7 mouse cellular contexts compared by ENCODE assay signal in genomic region chr9:108517931-108518332, GRCm38 (mm10). TPM values are rescaled to one million over a fixed set of nuclear protein-coding genes. Genes with fewer than 3 reads are reported as not detected.
A peak's percentile ranks its signal among the peaks of the same experiment; 100 is the strongest.
DNase-seq lines count a peak whose midpoint lies in the region; ATAC-seq and TF ChIP-seq lines count a peak whose summit lies in the region.

No protein-coding gene starts in this region.

- H3K9me3 ChIP-seq in neural tube, embryonic 11.5 days (ENCODE audit: control insufficient read depth, low read length), result no peaks in the 10 kb centered on the region
- no peaks in the 10 kb centered on the region for H3K9me3 ChIP-seq in forebrain, embryonic 16.5 days (ENCODE audit: control insufficient read depth, low read length)

- H3K4me2 ChIP-seq in neural tube, embryonic 11.5 days (ENCODE audit: low read depth), result peak overlapping the region; percentile 64
- H3K4me2 ChIP-seq in forebrain, embryonic 16.5 days (ENCODE audit: low read length), result peak overlapping the region; percentile 84
- H3K4me2 ChIP-seq in myocyte (ENCODE audit: low read depth), result peak overlapping the region; percentile 79

- H3ac ChIP-seq in myocyte (ENCODE audit: control insufficient read depth, insufficient read length), result peak overlapping the region; percentile 97

- WGBS in neural tube, embryonic 11.5 days, result 0% methylated on average over 13 of the region's 13 CpGs
- WGBS in forebrain, embryonic 16.5 days, result under 1% methylated on average over 13 of the region's 13 CpGs

- peaks cover 14% of the 10 kb centered on the region for H3K36me3 ChIP-seq in neural tube, embryonic 11.5 days (ENCODE audit: control insufficient read depth, insufficient read depth, low read length)
- H3K36me3 ChIP-seq in forebrain, embryonic 16.5 days (ENCODE audit: control insufficient read depth, insufficient read depth), result peaks cover 16% of the 10 kb centered on the region
- H3K36me3 ChIP-seq in myocyte (ENCODE audit: control insufficient read depth, insufficient read depth), result peaks cover 17% of the 10 kb centered on the region

- H3K9ac ChIP-seq in neural tube, embryonic 11.5 days (ENCODE audit: low read length), result peak overlapping the region; percentile 99
- peak overlapping the region; percentile 95 for H3K9ac ChIP-seq in forebrain, embryonic 16.5 days (replicated peaks; ENCODE audit: low read depth, low read length)

- ATAC-seq in neural tube, embryonic 11.5 days (ENCODE audit: insufficient read depth, low FRiP score, low TSS enrichment), result peak; percentile 49
- peak; percentile 8 for ATAC-seq in forebrain, embryonic 16.5 days

- H3K27ac ChIP-seq in neural tube, embryonic 11.5 days (ENCODE audit: low read depth, low read length), result peak overlapping the region; percentile 99
- H3K27ac ChIP-seq in bone marrow macrophage, adult 2 months (ENCODE audit: insufficient read depth, low read depth, low read length), result peak overlapping the region; percentile 71
- H3K27ac ChIP-seq in forebrain, embryonic 16.5 days (ENCODE audit: low read length), result peak overlapping the region; percentile 100

- no peak for TF ChIP-seq CTCF in bone marrow macrophage, adult 2 months (IDR thresholded peaks at IDR 0.05; ENCODE audit: low read depth, low read length)

- peaks cover 52% of the 10 kb centered on the region for H3K79me2 ChIP-seq in myocyte (ENCODE audit: control insufficient read depth, insufficient read depth)

- H3K4me1 ChIP-seq in neural tube, embryonic 11.5 days (ENCODE audit: control insufficient read depth, insufficient read depth, low read length), result peaks cover 13% of the 10 kb centered on the region; the same call in 1 of the 2 replicates
- H3K4me1 ChIP-seq in bone marrow macrophage, adult 2 months (ENCODE audit: control insufficient read depth, insufficient read depth, low read length), result peaks cover 16% of the 10 kb centered on the region
- H3K4me1 ChIP-seq in forebrain, embryonic 16.5 days (replicated peaks; ENCODE audit: control insufficient read depth, insufficient read depth, low read length), result peaks cover 32% of the 10 kb centered on the region

- no peak for DNase-seq in neural tube, embryonic 11.5 days (ENCODE audit: low spot score)
- DNase-seq in neural tube, embryonic 10.5 days (ENCODE audit: extremely low spot score, low spot score), result no peak
- peak; percentile 53 to 71 for DNase-seq in left cerebral cortex, postnatal 25 days (ENCODE audit: low spot score in 2 of 2)
- no peak for DNase-seq in spleen, postnatal 14 days (ENCODE audit: low spot score in 2 of 2)

- intact Hi-C loops in left cerebral cortex, postnatal 25 days (cut with DNase I), result no loop called here

- H3K27me3 ChIP-seq in neural tube, embryonic 11.5 days (ENCODE audit: control insufficient read depth, insufficient read depth, low read length), result no peaks in the 10 kb centered on the region
- H3K27me3 ChIP-seq in forebrain, embryonic 16.5 days (replicated peaks; ENCODE audit: control insufficient read depth, insufficient read depth, low read length), result no peaks in the 10 kb centered on the region
- H3K27me3 ChIP-seq in myocyte (ENCODE audit: control insufficient read depth, insufficient read depth, insufficient read length), result no peaks in the 10 kb centered on the region

- peak overlapping the region; percentile 91 for H3K4me3 ChIP-seq in neural tube, embryonic 11.5 days (ENCODE audit: low read depth, low read length)
- H3K4me3 ChIP-seq in bone marrow macrophage, adult 2 months (ENCODE audit: insufficient read depth, low read length), result peak overlapping the region; percentile 67
- peak overlapping the region; percentile 95 for H3K4me3 ChIP-seq in forebrain, embryonic 16.5 days (replicated peaks; ENCODE audit: low read length)
- peak overlapping the region; percentile 73 for H3K4me3 ChIP-seq in myocyte

- TF ChIP-seq POLR2A in bone marrow macrophage, adult 2 months (IDR thresholded peaks at IDR 0.05; ENCODE audit: borderline replicate concordance, low read depth, low read length), result no peak
- TF ChIP-seq POLR2A in myocyte (IDR thresholded peaks at IDR 0.05; ENCODE audit: insufficient read length, low read depth), result no peak

TF ChIP-seq in myocyte, 11 proteins besides CTCF, POLR2A, EP300 and RAD21:
- no peak for TF ChIP-seq REST (IDR thresholded peaks at IDR 0.05; ENCODE audit: insufficient read depth, insufficient read length)
- no peak for TF ChIP-seq CEBPB (IDR thresholded peaks at IDR 0.05; ENCODE audit: insufficient read depth, poor library complexity, severe bottlenecking)
- TF ChIP-seq USF1 (IDR thresholded peaks at IDR 0.05; ENCODE audit: low read depth), result no peak
- TF ChIP-seq SRF (IDR thresholded peaks at IDR 0.05; ENCODE audit: control insufficient read depth, insufficient read length, low read depth), result no peak
- TF ChIP-seq MYOG (IDR thresholded peaks at IDR 0.05; ENCODE audit: control insufficient read depth in 1 of 3, insufficient read depth in 1 of 3, insufficient read length in 2 of 3, low read depth in 2 of 3), result no peak
- TF ChIP-seq MYOD1 (IDR thresholded peaks at IDR 0.05; ENCODE audit: control insufficient read depth in 1 of 3, insufficient read length in 2 of 3, low read depth in 2 of 3), result no peak
- TF ChIP-seq TCF3 (IDR thresholded peaks at IDR 0.05; ENCODE audit: insufficient read length, low read depth), result no peak
- TF ChIP-seq TCF12 (IDR thresholded peaks at IDR 0.05; ENCODE audit: insufficient read depth, poor library complexity, severe bottlenecking), result no peak
- TF ChIP-seq MAX (IDR thresholded peaks at IDR 0.05; ENCODE audit: low read depth), result no peak
- no peak for TF ChIP-seq POLR2AphosphoS2 (IDR thresholded peaks at IDR 0.05; ENCODE audit: insufficient read length, low read depth)
- no peak for TF ChIP-seq E2F4 (IDR thresholded peaks at IDR 0.05; ENCODE audit: insufficient read depth)

RNA-seq across cellular contexts. Expression of gene Qrich1, which starts 1.3 kb away (rescaled TPM):
- 164 and 169 TPM in 2 replicates for polyA plus RNA-seq in neural tube, embryonic 11.5 days (2014; fragmentation: Nextera tagmentation; extraction: Ambion mirVana)
- polyA plus RNA-seq in bone marrow macrophage, adult 2 months (2012; ENCODE audit: insufficient read depth, insufficient read length, missing spikeins), result 73.6 and 80.9 TPM in 2 replicates
- polyA plus RNA-seq in forebrain, embryonic 16.5 days (2015; fragmentation: Nextera tagmentation; extraction: Ambion mirVana), result 152 and 164 TPM in 2 replicates
- total RNA-seq in left cerebral cortex, postnatal 25 days (2021), result 100 to 1,000 TPM; 136 to 141 TPM
- 44.0 TPM for polyA plus RNA-seq in myocyte (2012; fragmentation: generic; extraction: Trizol)

RNA-seq across cellular contexts. Expression of gene Qars, which starts 10.4 kb away (rescaled TPM):
- 120 and 129 TPM in 2 replicates for polyA plus RNA-seq in neural tube, embryonic 11.5 days (2014; fragmentation: Nextera tagmentation; extraction: Ambion mirVana)
- 165 and 180 TPM in 2 replicates for polyA plus RNA-seq in bone marrow macrophage, adult 2 months (2012; ENCODE audit: insufficient read depth, insufficient read length, missing spikeins)
- 69.1 and 71.5 TPM in 2 replicates for polyA plus RNA-seq in forebrain, embryonic 16.5 days (2015; fragmentation: Nextera tagmentation; extraction: Ambion mirVana)
- total RNA-seq in left cerebral cortex, postnatal 25 days (2021), result 10 to 100 TPM; 75.3 to 84.4 TPM
- polyA plus RNA-seq in myocyte (2012; fragmentation: generic; extraction: Trizol), result 168 TPM

RNA-seq across cellular contexts. Expression of gene Usp19, which starts 27.5 kb away (rescaled TPM):
- 73.8 and 79.9 TPM in 2 replicates for polyA plus RNA-seq in neural tube, embryonic 11.5 days (2014; fragmentation: Nextera tagmentation; extraction: Ambion mirVana)
- 86.8 and 87.1 TPM in 2 replicates for polyA plus RNA-seq in bone marrow macrophage, adult 2 months (2012; ENCODE audit: insufficient read depth, insufficient read length, missing spikeins)
- polyA plus RNA-seq in forebrain, embryonic 16.5 days (2015; fragmentation: Nextera tagmentation; extraction: Ambion mirVana), result 85.9 and 91.5 TPM in 2 replicates
- total RNA-seq in left cerebral cortex, postnatal 25 days (2021), result 100 to 1,000 TPM; 143 to 147 TPM
- 86.6 TPM for polyA plus RNA-seq in myocyte (2012; fragmentation: generic; extraction: Trizol)

RNA-seq across cellular contexts. Expression of gene Lamb2, which starts 38.4 kb away (rescaled TPM):
- polyA plus RNA-seq in neural tube, embryonic 11.5 days (2014; fragmentation: Nextera tagmentation; extraction: Ambion mirVana), result 17.2 and 18.1 TPM in 2 replicates
- 2.7 and 3.4 TPM in 2 replicates for polyA plus RNA-seq in bone marrow macrophage, adult 2 months (2012; ENCODE audit: insufficient read depth, insufficient read length, missing spikeins)
- 17.6 and 23.4 TPM in 2 replicates for polyA plus RNA-seq in forebrain, embryonic 16.5 days (2015; fragmentation: Nextera tagmentation; extraction: Ambion mirVana)
- total RNA-seq in left cerebral cortex, postnatal 25 days (2021), result 10 to 100 TPM; 30.6 to 31.9 TPM
- 61.6 TPM for polyA plus RNA-seq in myocyte (2012; fragmentation: generic; extraction: Trizol)

RNA-seq across cellular contexts. Expression of gene Impdh2, which starts 42.2 kb away (rescaled TPM):
- 179 and 189 TPM in 2 replicates for polyA plus RNA-seq in neural tube, embryonic 11.5 days (2014; fragmentation: Nextera tagmentation; extraction: Ambion mirVana)
- 44.2 and 59.9 TPM in 2 replicates for polyA plus RNA-seq in bone marrow macrophage, adult 2 months (2012; ENCODE audit: insufficient read depth, insufficient read length, missing spikeins)
- polyA plus RNA-seq in forebrain, embryonic 16.5 days (2015; fragmentation: Nextera tagmentation; extraction: Ambion mirVana), result 118 and 128 TPM in 2 replicates
- 10 to 100 TPM; 55.3 to 55.4 TPM for total RNA-seq in left cerebral cortex, postnatal 25 days (2021)
- 129 TPM for polyA plus RNA-seq in myocyte (2012; fragmentation: generic; extraction: Trizol)

Comparison
In these comparisons a context has a peak if more than half of its experiments do, and no peak if none do; other contexts are left out.
1. DNase-seq: peak in left cerebral cortex, postnatal 25 days (2 of 2); none in neural tube, embryonic 11.5 days (single experiment), neural tube, embryonic 10.5 days (single experiment) and spleen, postnatal 14 days (0 of 2).
2. Peak in every context shown above with its lines, with median percentiles within 50 percentile points of each other: H3K27ac ChIP-seq, H3K4me2 ChIP-seq and H3K4me3 ChIP-seq.